Mouse (Mus musculus) limb, embryonic 13.5 days (tissue): ENCODE measurements around the gene Ces1a. TPM values are rescaled to one million over a fixed set of nuclear protein-coding genes. Genes with fewer than 3 reads are reported as not detected.

Experiments used
- ATAC-seq: fragments of 200-750 bp; cut with Nextera tagmentation; 2 replicates; pipeline ENCODE4 v1.8.0; 2017; ENCODE audit warnings: low read depth, moderate number of reproducible peaks, moderate TSS enrichment; ENCODE audit not compliant: low FRiP score
- H3K27ac ChIP-seq: fragments of 300-500 bp; sonication (generic); 2 replicates; pipeline ENCODE4 v1.5.1; 2015; ENCODE audit warnings: inconsistent platforms, mild to moderate bottlenecking, moderate library complexity
- H3K27me3 ChIP-seq: fragments of 300-500 bp; sonication (generic); 2 replicates; pipeline ENCODE4 v1.6.1; 2015; ENCODE audit warnings: mild to moderate bottlenecking, inconsistent platforms
- H3K36me3 ChIP-seq: fragments of 300-500 bp; sonication (generic); 2 replicates; pipeline ENCODE4 v1.6.1; 2015; ENCODE audit warnings: inconsistent platforms, mild to moderate bottlenecking, moderate library complexity
- H3K4me1 ChIP-seq: fragments of 300-500 bp; sonication (generic); 2 replicates; pipeline ENCODE4 v1.6.1; 2015; ENCODE audit warnings: inconsistent platforms
- H3K4me2 ChIP-seq: fragments of 300-500 bp; sonication (generic); replicated peaks from 2 replicates; pipeline ENCODE4 v1.6.1; 2015; ENCODE audit warnings: inconsistent platforms, mild to moderate bottlenecking, moderate library complexity
- H3K4me3 ChIP-seq: fragments of 300-500 bp; sonication (generic); 2 replicates; pipeline ENCODE4 v1.5.1; 2015; ENCODE audit warnings: moderate library complexity, mild to moderate bottlenecking, inconsistent platforms
- H3K9ac ChIP-seq: fragments of 300-500 bp; sonication (generic); 2 replicates; pipeline ENCODE4 v1.6.1; 2015; ENCODE audit warnings: mild to moderate bottlenecking, inconsistent platforms
- H3K9me3 ChIP-seq: fragments of 300-500 bp; sonication (generic); 2 replicates; pipeline ENCODE4 v1.6.1; 2016; ENCODE audit warnings: inconsistent platforms
- WGBS: fragments of 180-500 bp; shearing (Covaris S2); methylation state at CpG from one replicate; pipeline ENCODE4 v1.1.7; 2015; 5-methylcytosine and 5-hydroxymethylcytosine counted together
- polyA plus RNA-seq: library from polyadenylated mRNA; unstranded; fragments of >200 nt; fragmentation: Nextera tagmentation; extraction: Ambion mirVana; gene quantifications from 2 replicates; pipeline ENCODE4 v1.2.1, GENCODE M21; 2015

Ces1a gene
- polyA plus RNA-seq, 1 experiment from 2014 or later: 0.09 TPM

DNA sequence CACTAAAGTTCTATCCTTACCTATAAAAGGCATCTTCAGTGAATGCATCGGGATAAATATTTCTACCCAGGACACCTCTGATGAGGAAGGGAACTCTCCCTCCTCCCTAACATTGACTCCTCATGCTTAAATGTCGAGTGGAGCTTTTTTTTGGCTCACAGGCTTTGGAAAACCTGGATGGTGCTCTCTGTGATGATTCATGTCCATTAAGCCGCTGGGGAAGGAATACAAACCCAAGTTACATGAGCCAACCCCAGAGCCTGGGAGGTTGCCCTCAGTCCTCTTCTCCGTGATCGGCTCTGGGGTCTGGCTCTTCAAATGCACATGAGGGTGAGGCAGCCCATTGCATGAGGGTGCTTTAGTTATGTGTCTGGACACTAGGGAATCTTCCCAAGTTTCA is 71.3 kb downstream of the Ces1a start:
- no peak overlapping the region for H3K27ac ChIP-seq
- no peak for ATAC-seq
- 82% methylated on average over 5 of the region's 5 CpGs for WGBS

GRCm38 (mm10) chr8:92972949-92973348 is 75.0 kb downstream of the Ces1a start:
- H3K9ac ChIP-seq: no peak overlapping the region
- H3K4me1 ChIP-seq: peaks cover 12% of the 10 kb centered on the region
- H3K27me3 ChIP-seq: no peaks in the 10 kb centered on the region
- 28% methylated on average over 5 of the region's 5 CpGs for WGBS
- no peak overlapping the region for H3K27ac ChIP-seq
- peak; percentile 79 for ATAC-seq
- no peaks in the 10 kb centered on the region for H3K9me3 ChIP-seq
- H3K4me2 ChIP-seq: 0 out of 2 replicates have a peak overlapping the region, but pooled peaks have one; percentile 4
- no peaks in the 10 kb centered on the region for H3K36me3 ChIP-seq
- H3K4me3 ChIP-seq: no peak overlapping the region

More for the DNA sequence above, 71.3 kb downstream of the Ces1a start:
- no peaks in the 10 kb centered on the region for H3K9me3 ChIP-seq
- peaks cover 12% of the 10 kb centered on the region for H3K4me1 ChIP-seq
- H3K4me2 ChIP-seq: no peak overlapping the region
- H3K9ac ChIP-seq: no peak overlapping the region
- no peaks in the 10 kb centered on the region for H3K36me3 ChIP-seq
- H3K4me3 ChIP-seq: no peak overlapping the region
- H3K27me3 ChIP-seq: no peaks in the 10 kb centered on the region

Other genes starting within 250 kb of the Ces1a start
- gene Mmp2, start 220.9 kb downstream of the Ces1a start, polyA plus RNA-seq: 245 and 256 TPM in 2 replicates
- 11.7 and 11.8 TPM in 2 replicates for gene Lpcat2, start 192.9 kb downstream of the Ces1a start, polyA plus RNA-seq
- gene Capns2, start 146.8 kb downstream of the Ces1a start, polyA plus RNA-seq: 4.5 and 6.4 TPM in 2 replicates
- gene Slc6a2, start 88.1 kb downstream of the Ces1a start, polyA plus RNA-seq: 0.03 and 0.04 TPM in 2 replicates
- not detected in 2 replicates for gene Ces1b, start 31.8 kb upstream of the Ces1a start, polyA plus RNA-seq
- not detected in 2 replicates for gene Ces1c, start 83.1 kb upstream of the Ces1a start, polyA plus RNA-seq
- 0.31 TPM in 1 of 2 replicates, not detected in the other for gene Ces1d, start 149.6 kb upstream of the Ces1a start, polyA plus RNA-seq
- not detected in 2 replicates for gene Ces1e, start 181.4 kb upstream of the Ces1a start, polyA plus RNA-seq
- 0.32 TPM in 1 of 2 replicates, not detected in the other for gene Ces1f, start 231.6 kb upstream of the Ces1a start, polyA plus RNA-seq